Mouse (Mus musculus) brain, embryonic 14.5 days (tissue): ENCODE results near the gene Map3k7.

Experiments used
- CTCF ChIP-seq: fragments of 200-500 bp; IDR thresholded peaks from 2 replicates; pipeline ENCODE4 v1.5.1; 2012; ENCODE audit warnings: inconsistent platforms, mild to moderate bottlenecking, moderate library complexity, borderline replicate concordance; ENCODE audit not compliant: insufficient read depth, insufficient read length; ENCODE audit errors: extremely low read depth
- POLR2A ChIP-seq: fragments of 200-500 bp; IDR thresholded peaks from 2 replicates; pipeline ENCODE4 v1.6.1; 2012; ENCODE audit warnings: mild to moderate bottlenecking, inconsistent platforms, borderline replicate concordance; ENCODE audit not compliant: poor library complexity, insufficient read depth, insufficient read length, severe bottlenecking; ENCODE audit errors: extremely low read depth

DNA sequence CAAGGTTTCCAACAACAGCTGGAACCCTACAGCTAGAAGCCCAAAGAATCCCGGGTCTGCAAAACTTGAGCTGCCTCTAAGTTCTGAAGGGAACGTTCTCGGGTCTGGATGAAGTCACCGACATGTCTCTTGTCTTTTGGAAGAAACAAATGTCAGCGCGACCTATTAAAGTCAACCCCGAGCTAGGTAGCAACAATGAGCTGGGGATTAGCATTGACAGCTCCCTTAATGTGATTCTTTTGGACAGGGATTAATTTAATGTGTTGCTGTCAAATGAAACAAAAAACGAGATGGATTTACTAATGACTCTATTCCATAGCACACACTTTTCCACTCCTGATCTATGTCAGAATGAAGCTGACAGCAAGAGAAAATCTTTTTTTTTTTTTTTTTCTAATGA is 27.5 kb upstream of the Map3k7 start:
- TF ChIP-seq POLR2A: no peak
- TF ChIP-seq CTCF: no peak
